Mouse (Mus musculus): Measurements from ENCODE around the gene Pla2g2d.

Gene Pla2g2d

GRCm38 (mm10) chr4:138775435-138775834 lies at the start of gene Pla2g2d:
Gene Pla2g2d (plus strand): TSS chr4:138775735.
- no peak for ATAC-seq (ENCODE audit: insufficient number of reproducible peaks, low FRiP score, low TSS enrichment)

- ATAC-seq (ENCODE audit: insufficient number of reproducible peaks, low FRiP score, low TSS enrichment), result no peak
These were observed 49.8 kb upstream of the Pla2g2d start for GRCm38 (mm10) chr4:138725751-138726150.

- no peak for ATAC-seq (ENCODE audit: insufficient number of reproducible peaks, low FRiP score, low TSS enrichment)
These were observed 46.4 kb upstream of the Pla2g2d start for GRCm38 (mm10) chr4:138729018-138729703.

- no peak for ATAC-seq (ENCODE audit: insufficient number of reproducible peaks, low FRiP score, low TSS enrichment)
These were observed 41.4 kb upstream of the Pla2g2d start for GRCm38 (mm10) chr4:138734105-138734504.

- ATAC-seq (ENCODE audit: insufficient number of reproducible peaks, low FRiP score, low TSS enrichment), result no peak
These were observed 40.7 kb upstream of the Pla2g2d start for GRCm38 (mm10) chr4:138734863-138735262.

- ATAC-seq (ENCODE audit: insufficient number of reproducible peaks, low FRiP score, low TSS enrichment), result no peak
These were observed 38.5 kb upstream of the Pla2g2d start, which contains the start of gene Ubxn10 for GRCm38 (mm10) chr4:138737031-138737430. Gene Ubxn10 (minus strand): TSS chr4:138737167.

- ATAC-seq (ENCODE audit: insufficient number of reproducible peaks, low FRiP score, low TSS enrichment), result peak; percentile 59; the same call in 1 of the 2 replicates
These were observed 36.2 kb upstream of the Pla2g2d start for GRCm38 (mm10) chr4:138739136-138739851.

- ATAC-seq (ENCODE audit: insufficient number of reproducible peaks, low FRiP score, low TSS enrichment), result no peak
These were observed 29.7 kb upstream of the Pla2g2d start for GRCm38 (mm10) chr4:138745884-138746283.

- no peak for ATAC-seq (ENCODE audit: insufficient number of reproducible peaks, low FRiP score, low TSS enrichment)
These were observed 28.7 kb upstream of the Pla2g2d start for GRCm38 (mm10) chr4:138746866-138747265.

GRCm38 (mm10) chr4:138747851-138748250 lies 27.7 kb upstream of the Pla2g2d start:
- no peak for ATAC-seq (ENCODE audit: insufficient number of reproducible peaks, low FRiP score, low TSS enrichment)

- no peak for ATAC-seq (ENCODE audit: insufficient number of reproducible peaks, low FRiP score, low TSS enrichment)
These were observed 27.0 kb upstream of the Pla2g2d start for GRCm38 (mm10) chr4:138748369-138749072.

GRCm38 (mm10) chr4:138752603-138753002 lies 22.9 kb upstream of the Pla2g2d start:
- no peak for ATAC-seq (ENCODE audit: insufficient number of reproducible peaks, low FRiP score, low TSS enrichment)

GRCm38 (mm10) chr4:138753608-138754007 lies 21.9 kb upstream of the Pla2g2d start:
- ATAC-seq (ENCODE audit: insufficient number of reproducible peaks, low FRiP score, low TSS enrichment), result no peak

GRCm38 (mm10) chr4:138754432-138754831 lies 21.1 kb upstream of the Pla2g2d start:
- no peak for ATAC-seq (ENCODE audit: insufficient number of reproducible peaks, low FRiP score, low TSS enrichment)

- ATAC-seq (ENCODE audit: insufficient number of reproducible peaks, low FRiP score, low TSS enrichment), result no peak
These were observed 20.1 kb upstream of the Pla2g2d start for GRCm38 (mm10) chr4:138755439-138755838.

- no peak for ATAC-seq (ENCODE audit: insufficient number of reproducible peaks, low FRiP score, low TSS enrichment)
These were observed 19.6 kb upstream of the Pla2g2d start for GRCm38 (mm10) chr4:138755983-138756382.

GRCm38 (mm10) chr4:138757416-138757815 lies 18.1 kb upstream of the Pla2g2d start, which contains the start of gene Pla2g2f:
Gene Pla2g2f (minus strand): TSS chr4:138757626.
- ATAC-seq (ENCODE audit: insufficient number of reproducible peaks, low FRiP score, low TSS enrichment), result no peak

GRCm38 (mm10) chr4:138762266-138762665 lies 13.3 kb upstream of the Pla2g2d start:
- no peak for ATAC-seq (ENCODE audit: insufficient number of reproducible peaks, low FRiP score, low TSS enrichment)

- no peak for ATAC-seq (ENCODE audit: insufficient number of reproducible peaks, low FRiP score, low TSS enrichment)
These were observed 3.6 kb upstream of the Pla2g2d start for GRCm38 (mm10) chr4:138771970-138772369.

GRCm38 (mm10) chr4:138772386-138772785 lies 3.1 kb upstream of the Pla2g2d start:
- no peak for ATAC-seq (ENCODE audit: insufficient number of reproducible peaks, low FRiP score, low TSS enrichment)

All from cerebellum, adult (tissue).